Mouse (Mus musculus): ENCODE results near the gene Btbd9.

DNA sequence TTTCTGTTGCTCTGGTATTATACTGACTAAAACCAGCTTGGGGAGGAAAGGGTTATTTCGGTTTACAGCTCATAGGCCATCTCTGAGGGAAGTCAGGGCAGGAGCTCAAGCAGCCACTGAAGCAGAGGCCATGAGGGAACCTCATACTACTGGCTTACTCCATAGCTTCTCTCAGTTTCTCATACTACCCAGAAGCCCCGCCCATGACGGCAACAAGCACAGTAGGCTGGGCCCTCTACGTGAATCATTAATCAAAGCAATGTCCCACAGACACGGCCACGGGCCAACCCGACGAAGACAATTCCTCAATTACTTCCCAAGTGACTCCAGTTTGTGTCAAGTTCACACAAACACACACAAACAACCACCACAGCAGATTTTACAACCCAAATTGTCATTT lies 6.1 kb downstream of the Btbd9 start:
- TF ChIP-seq GATA1 (IDR thresholded peaks at IDR 0.05; ENCODE audit: borderline replicate concordance, low read length) (no peak), FLI1 (IDR thresholded peaks at IDR 0.05; ENCODE audit: low read length) (no peak)

All from megakaryocyte, embryonic 14.5 days (primary cell).